Mouse (Mus musculus) liver, embryonic 14.5 days (tissue): ENCODE measurements around the gene Ankrd39. TPM values are rescaled to one million over a fixed set of nuclear protein-coding genes. Genes with fewer than 3 reads are reported as not detected.

Source experiments
- ATAC-seq: fragments of 200-750 bp; cut with Nextera tagmentation; 2 replicates; pipeline ENCODE4 v1.8.0; 2017; ENCODE audit warnings: moderate number of reproducible peaks, mild to moderate bottlenecking, moderate library complexity; ENCODE audit not compliant: insufficient read depth
- DNase-seq, 3 experiments: peaks; one replicate each; pipeline ENCODE4 v3.0.0-alpha.2; 2012 to 2013; ENCODE audit warnings: low read depth in 3 of 3, low spot score in 3 of 3
- H3K27ac ChIP-seq: fragments of 300-500 bp; sonication (generic); 2 replicates; pipeline ENCODE4 v1.5.1; 2014; ENCODE audit warnings: moderate library complexity, mild to moderate bottlenecking, control low read depth, inconsistent platforms
- H3K27me3 ChIP-seq: fragments of 300-500 bp; sonication (generic); 2 replicates; pipeline ENCODE4 v1.6.1; 2014; ENCODE audit warnings: mild to moderate bottlenecking, low read length, moderate library complexity; ENCODE audit not compliant: control insufficient read depth, insufficient read depth
- H3K36me3 ChIP-seq: fragments of 300-500 bp; sonication (generic); replicated peaks from 2 replicates; pipeline ENCODE4 v1.6.1; 2014; ENCODE audit warnings: low read depth; ENCODE audit not compliant: control insufficient read depth, insufficient read depth
- H3K4me1 ChIP-seq, 2 experiments: fragments of 200-500 bp in 1 of 2; fragments of 300-500 bp in 1 of 2; sonication (generic) in 1 of 2; replicated peaks; 2 replicates each; pipeline ENCODE4 v1.6.1; 2012 to 2014; ENCODE audit warnings: antibody characterized with exemption in 1 of 2, inconsistent platforms in 1 of 2, low read length in 1 of 2; ENCODE audit not compliant: control insufficient read depth in 2 of 2, insufficient read depth in 2 of 2
- H3K4me2 ChIP-seq: fragments of 300-500 bp; sonication (generic); 2 replicates; pipeline ENCODE4 v1.6.1; 2014; ENCODE audit warnings: low read depth, mild to moderate bottlenecking, control low read depth, moderate library complexity
- H3K4me3 ChIP-seq, 2 experiments: fragments of 200-500 bp in 1 of 2; fragments of 300-500 bp in 1 of 2; sonication (generic) in 1 of 2; 2 replicates each; pipeline ENCODE4 v1.5.1; 2012 to 2014; ENCODE audit warnings: low read depth in 2 of 2, low read length in 2 of 2, mild to moderate bottlenecking in 2 of 2, control low read depth in 1 of 2, inconsistent platforms in 1 of 2, moderate library complexity in 1 of 2; ENCODE audit not compliant: insufficient read depth in 1 of 2
- H3K9ac ChIP-seq: fragments of 300-500 bp; sonication (generic); replicated peaks from 2 replicates; pipeline ENCODE4 v1.6.1; 2014; ENCODE audit warnings: mild to moderate bottlenecking, control low read depth, moderate library complexity
- H3K9me3 ChIP-seq: fragments of 300-500 bp; sonication (generic); 2 replicates; pipeline ENCODE4 v1.6.1; 2016; ENCODE audit warnings: low read length, mixed read lengths; ENCODE audit not compliant: control insufficient read depth
- CTCF ChIP-seq: IDR thresholded peaks from 2 replicates; pipeline ENCODE4 v1.5.1; 2016; ENCODE audit warnings: antibody characterized with exemption, low read depth, control low read depth
- EP300 ChIP-seq: IDR thresholded peaks from 2 replicates; pipeline ENCODE4 v1.6.1; 2016; ENCODE audit warnings: antibody characterized with exemption, low read depth
- whole genome bisulfite sequencing: fragments of 180-500 bp; shearing (Covaris S2); extraction: QIAGEN DNeasy Blood & Tissue Kit; methylation state at CpG from one replicate; pipeline ENCODE4 v1.1.7; 2014; ENCODE audit not compliant: insufficient replicate concordance; 5-methylcytosine and 5-hydroxymethylcytosine counted together
- polyA plus RNA-seq, 2 experiments: library from polyadenylated mRNA; depleted of rRNA in 1 of 2; stranded (reverse) in 1 of 2; unstranded in 1 of 2; fragments of >200 nt; fragmentation: Nextera tagmentation in 1 of 2; extraction: Ambion mirVana in 1 of 2; gene quantifications; 2 replicates each; pipeline versions ENCODE4 v1.2.1 to v1.2.3; 2012 to 2014

Gene Ankrd39
- polyA plus RNA-seq, 2 experiments, result 3.5 to 5.1 TPM

DNA sequence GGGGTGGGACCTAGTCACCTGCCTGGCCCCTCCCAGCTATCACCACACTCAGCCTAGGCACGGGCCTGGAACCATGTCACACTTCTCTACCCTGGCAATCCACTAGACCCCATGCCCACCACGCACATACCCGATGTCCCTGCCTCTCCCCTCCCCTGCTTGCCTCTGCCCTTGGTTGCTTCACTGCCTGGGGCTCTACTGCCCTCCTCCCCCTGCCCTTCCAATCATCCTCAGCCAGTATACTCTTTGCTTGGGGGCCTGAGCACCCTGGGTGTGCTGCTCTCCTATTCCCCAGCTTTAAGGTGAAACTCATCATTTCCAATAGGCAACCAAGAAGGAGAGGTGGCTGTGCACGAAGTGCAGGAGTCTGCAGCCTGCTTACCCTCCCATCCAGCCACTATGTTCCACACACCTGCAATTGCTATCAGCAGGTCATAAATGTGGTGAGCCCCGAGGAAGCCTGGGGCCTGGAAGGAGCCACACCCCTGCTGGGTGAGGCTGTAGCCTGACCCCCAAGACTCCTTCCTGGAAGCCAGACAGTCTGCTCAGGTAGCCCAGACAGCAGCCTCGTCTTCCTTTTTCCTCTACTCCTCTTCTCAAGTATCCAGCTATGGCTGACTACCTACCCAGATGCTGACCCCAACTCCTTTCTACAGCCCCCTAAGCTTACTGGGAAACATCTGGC is 29.9 kb upstream of the Ankrd39 start:
- 54% methylated on average over 6 of the region's 6 CpGs for WGBS
- Histone ChIP-seq H3K4me2 (no peak overlapping the region), H3K9ac (no peak overlapping the region), H3K27ac (no peak overlapping the region), H3K4me3 (no peak overlapping the region), H3K4me1 (peaks cover 4 to 15% of the 10 kb centered on the region in 2 experiments), H3K36me3 (no peaks in the 10 kb centered on the region), H3K27me3 (no peaks in the 10 kb centered on the region), H3K9me3 (no peaks in the 10 kb centered on the region)
- DNase-seq (no peak), ATAC-seq (no peak)
- TF ChIP-seq CTCF (no peak), EP300 (no peak)

DNA sequence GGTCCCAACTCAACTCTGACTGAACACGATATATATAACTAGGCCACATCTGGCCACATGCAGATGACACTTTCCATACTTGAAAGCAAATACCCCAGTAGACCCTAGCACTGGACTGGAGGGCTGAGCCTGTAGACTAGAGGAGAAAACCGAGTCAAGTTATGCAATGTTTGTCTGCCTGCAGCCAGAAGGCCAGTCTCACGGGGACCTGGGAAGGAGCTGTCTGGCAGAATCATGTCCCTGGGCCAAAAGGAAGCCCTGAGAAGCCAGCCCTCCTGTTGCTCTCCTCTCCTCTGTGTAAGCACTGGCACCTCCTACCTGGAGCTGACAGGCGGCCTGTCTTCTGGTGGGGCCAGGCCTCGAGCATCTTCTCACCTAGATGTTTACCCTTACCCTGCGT is 28.1 kb upstream of the Ankrd39 start:
- DNase-seq (no peak), ATAC-seq (no peak)
- Histone ChIP-seq H3K9me3 (no peaks in the 10 kb centered on the region), H3K9ac (no peak overlapping the region), H3K4me1 (peaks cover 4 to 6% of the 10 kb centered on the region in 2 experiments; a peak in 3 of 4 replicates), H3K4me2 (no peak overlapping the region), H3K27ac (no peak overlapping the region), H3K27me3 (no peaks in the 10 kb centered on the region), H3K4me3 (no peak overlapping the region), H3K36me3 (no peaks in the 10 kb centered on the region)
- TF ChIP-seq CTCF (no peak), EP300 (no peak)
- 44% methylated on average over 6 of the region's 6 CpGs for WGBS

DNA sequence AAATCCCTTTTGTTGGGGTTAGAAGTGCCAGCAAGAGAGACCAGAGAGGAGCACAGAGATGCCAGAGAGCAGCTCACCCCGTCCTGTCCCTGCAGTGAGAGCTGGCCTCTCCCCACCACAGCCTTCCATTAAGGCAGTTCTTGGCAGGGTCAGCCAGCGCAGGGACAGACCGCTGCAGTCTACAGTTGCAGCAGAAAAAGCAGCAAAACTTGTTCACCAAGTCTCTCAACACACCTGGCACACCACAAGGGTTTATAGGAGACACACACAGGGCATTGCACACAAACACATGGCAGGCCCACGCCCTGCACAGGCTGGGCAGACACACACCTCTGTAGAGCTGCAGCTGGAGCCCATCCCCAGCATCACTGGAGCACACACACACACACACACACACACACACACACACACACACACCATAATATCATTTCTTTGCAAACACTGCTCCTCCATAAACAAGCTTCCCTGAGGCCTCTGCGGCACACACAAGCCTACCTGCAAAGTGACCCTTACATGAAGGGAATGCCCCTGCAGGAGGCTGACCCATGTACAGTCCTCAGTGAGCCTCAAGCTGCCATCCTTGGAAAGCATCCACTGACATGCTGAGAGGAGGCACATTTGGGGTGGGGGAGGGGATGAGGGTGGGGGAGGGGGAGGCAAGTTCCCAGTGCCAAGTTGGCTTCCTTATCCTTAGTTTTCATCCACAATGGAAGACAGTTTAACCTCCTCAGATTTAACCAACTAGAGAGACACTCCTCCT is 27.1 kb upstream of the Ankrd39 start:
- WGBS, result 68% methylated on average over 5 of the region's 5 CpGs
- no peak overlapping the region for H3K4me3 ChIP-seq
- H3K4me1 ChIP-seq, result no peaks in the 10 kb centered on the region; a peak in 1 of 4 replicates
- DNase-seq (no peak), ATAC-seq (no peak)
- no peaks in the 10 kb centered on the region for H3K27me3 ChIP-seq
- H3K27ac ChIP-seq, result no peak overlapping the region
- H3K36me3 ChIP-seq, result no peaks in the 10 kb centered on the region
- H3K9me3 ChIP-seq, result no peaks in the 10 kb centered on the region
- H3K4me2 ChIP-seq, result no peak overlapping the region
- H3K9ac ChIP-seq, result no peak overlapping the region
- TF ChIP-seq CTCF, result no peak
- no peak for TF ChIP-seq EP300

DNA sequence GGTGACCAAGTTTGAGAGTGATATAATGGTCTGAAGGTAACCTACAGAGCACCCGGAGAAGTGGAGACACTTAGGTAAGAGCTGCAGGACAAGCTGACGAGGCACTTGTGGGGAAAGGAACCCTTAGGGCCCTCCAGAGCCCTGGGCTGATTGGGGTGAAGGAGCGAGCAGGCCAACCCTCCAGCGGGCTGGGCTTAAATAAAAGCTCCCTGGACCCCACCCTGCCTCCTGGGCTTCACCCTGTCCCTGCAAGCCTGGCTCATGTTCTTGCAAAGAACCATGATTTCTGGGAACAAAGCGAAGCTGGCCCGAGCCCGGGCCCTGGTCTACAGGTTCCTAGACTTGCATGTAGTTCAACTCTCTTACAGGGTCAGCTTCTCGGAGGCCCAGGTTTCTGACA is 26.3 kb upstream of the Ankrd39 start:
- Histone ChIP-seq H3K27me3 (no peaks in the 10 kb centered on the region), H3K4me1 (no peaks in the 10 kb centered on the region; a peak in 2 of 4 replicates), H3K4me2 (no peak overlapping the region), H3K27ac (no peak overlapping the region), H3K4me3 (no peak overlapping the region), H3K36me3 (no peaks in the 10 kb centered on the region), H3K9me3 (no peaks in the 10 kb centered on the region), H3K9ac (no peak overlapping the region)
- TF ChIP-seq EP300 (no peak), CTCF (no peak)
- 70% methylated on average over 8 of the region's 8 CpGs for WGBS
- DNase-seq, result no peak
- no peak for ATAC-seq

DNA sequence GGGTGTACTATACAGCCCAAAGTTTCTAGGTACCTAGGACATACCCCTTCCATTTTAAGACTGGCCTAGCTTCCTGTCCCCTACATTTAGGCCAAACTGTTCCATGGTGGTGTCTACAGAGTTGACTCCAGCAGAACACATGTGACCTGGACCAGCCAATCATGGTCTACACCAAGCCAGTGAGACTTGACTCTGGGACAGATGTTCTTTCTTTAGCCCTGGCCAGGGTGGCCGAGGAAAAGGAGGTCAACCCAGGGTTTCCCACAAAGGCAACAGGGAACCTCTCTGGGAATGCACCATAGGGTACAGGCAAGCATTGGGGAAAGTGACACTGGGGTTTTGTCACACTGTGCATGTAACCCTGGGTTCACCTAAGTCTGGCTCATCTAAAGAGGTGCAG is 25.5 kb upstream of the Ankrd39 start:
- no peak overlapping the region for H3K4me3 ChIP-seq
- H3K9ac ChIP-seq, result no peak overlapping the region
- no peaks in the 10 kb centered on the region for H3K27me3 ChIP-seq
- no peak for DNase-seq
- H3K9me3 ChIP-seq, result no peaks in the 10 kb centered on the region
- no peak for ATAC-seq
- H3K27ac ChIP-seq, result no peak overlapping the region
- no peaks in the 10 kb centered on the region; a peak in 2 of 4 replicates for H3K4me1 ChIP-seq
- TF ChIP-seq CTCF (no peak), EP300 (no peak)
- H3K36me3 ChIP-seq, result no peaks in the 10 kb centered on the region
- H3K4me2 ChIP-seq, result no peak overlapping the region
- WGBS, result 57% methylated on average over 1 of the region's 1 CpGs
